Mouse (Mus musculus): ENCODE results near the gene Glce. TPM values are rescaled to one million over a fixed set of nuclear protein-coding genes. Genes with fewer than 3 reads are reported as not detected.

The Glce gene
- polyA plus RNA-seq, 1 experiment from 2014 or later = 26.8 TPM

GRCm38 (mm10) chr9:62152506-62152905, 30.1 kb upstream of the Glce start:
- H3K4me3 ChIP-seq = no peak overlapping the region
- H3K27ac ChIP-seq (replicated peaks) = no peak overlapping the region
- no peak for DNase-seq (ENCODE audit: low spot score)
- H3K4me1 ChIP-seq = peaks cover 36% of the 10 kb centered on the region
- WGBS = 87% methylated on average over 2 of the region's 2 CpGs
- 0 out of 2 replicates have a peak, but pooled peaks cover 4% of the 10 kb centered on the region for H3K27me3 ChIP-seq (replicated peaks; ENCODE audit: low read depth, poor library complexity, severe bottlenecking)
- H3K9me3 ChIP-seq = no peaks in the 10 kb centered on the region
- no peaks in the 10 kb centered on the region for H3K36me3 ChIP-seq (replicated peaks)

- H3K27me3 ChIP-seq (replicated peaks; ENCODE audit: low read depth, poor library complexity, severe bottlenecking) = no peaks in the 10 kb centered on the region; the same call in 1 of the 2 replicates
Measured at GRCm38 (mm10) chr9:62145198-62145597, 22.7 kb upstream of the Glce start.

GRCm38 (mm10) chr9:62143428-62143827, 21.0 kb upstream of the Glce start:
- peaks cover 14% of the 10 kb centered on the region; the same call in 1 of the 2 replicates for H3K4me1 ChIP-seq
- H3K27me3 ChIP-seq (replicated peaks; ENCODE audit: low read depth, poor library complexity, severe bottlenecking) = no peaks in the 10 kb centered on the region; the same call in 1 of the 2 replicates
- WGBS = 65% methylated on average over 7 of the region's 7 CpGs
- no peaks in the 10 kb centered on the region for H3K36me3 ChIP-seq (replicated peaks)
- H3K4me3 ChIP-seq = no peak overlapping the region
- no peak for DNase-seq (ENCODE audit: low spot score)
- H3K27ac ChIP-seq (replicated peaks) = no peak overlapping the region
- no peaks in the 10 kb centered on the region for H3K9me3 ChIP-seq

More at GRCm38 (mm10) chr9:62145198-62145597, 22.7 kb upstream of the Glce start:
- Histone ChIP-seq H3K36me3 (replicated peaks) (no peaks in the 10 kb centered on the region), H3K27ac (replicated peaks) (no peak overlapping the region), H3K9me3 (no peaks in the 10 kb centered on the region), H3K4me3 (no peak overlapping the region), H3K4me1 (peaks cover 14% of the 10 kb centered on the region; the same call in 1 of the 2 replicates)
- DNase-seq (ENCODE audit: low spot score) = no peak
- WGBS = 79% methylated on average over 2 of the region's 2 CpGs

- no peaks in the 10 kb centered on the region for H3K36me3 ChIP-seq (replicated peaks)
- H3K27ac ChIP-seq (replicated peaks) = no peak overlapping the region
- no peak for DNase-seq (ENCODE audit: low spot score)
- 85% methylated on average over 7 of the region's 7 CpGs for WGBS
- H3K4me3 ChIP-seq = no peak overlapping the region
- 0 out of 2 replicates have a peak, but pooled peaks cover 3% of the 10 kb centered on the region for H3K27me3 ChIP-seq (replicated peaks; ENCODE audit: low read depth, poor library complexity, severe bottlenecking)
- H3K9me3 ChIP-seq = no peaks in the 10 kb centered on the region
- peaks cover 21% of the 10 kb centered on the region for H3K4me1 ChIP-seq
Measured at GRCm38 (mm10) chr9:62139027-62139426, 16.6 kb upstream of the Glce start.

GRCm38 (mm10) chr9:62137259-62137658, 14.8 kb upstream of the Glce start:
- WGBS = 41% methylated on average over 8 of the region's 8 CpGs
- DNase-seq (ENCODE audit: low spot score) = no peak
- no peaks in the 10 kb centered on the region for H3K9me3 ChIP-seq
- no peak overlapping the region for H3K4me3 ChIP-seq
- H3K36me3 ChIP-seq (replicated peaks) = no peaks in the 10 kb centered on the region
- peak overlapping the region; percentile 19; the same call in 1 of the 2 replicates for H3K27ac ChIP-seq (replicated peaks)
- H3K27me3 ChIP-seq (replicated peaks; ENCODE audit: low read depth, poor library complexity, severe bottlenecking) = 0 out of 2 replicates have a peak, but pooled peaks cover 3% of the 10 kb centered on the region
- H3K4me1 ChIP-seq = peaks cover 9% of the 10 kb centered on the region

- no peak overlapping the region for H3K4me3 ChIP-seq
- no peak overlapping the region for H3K27ac ChIP-seq (replicated peaks)
- 0 out of 2 replicates have a peak, but pooled peaks cover under 1% of the 10 kb centered on the region for H3K27me3 ChIP-seq (replicated peaks; ENCODE audit: low read depth, poor library complexity, severe bottlenecking)
- no peaks in the 10 kb centered on the region for H3K36me3 ChIP-seq (replicated peaks)
- H3K9me3 ChIP-seq = no peaks in the 10 kb centered on the region
- DNase-seq (ENCODE audit: low spot score) = no peak
- WGBS = 64% methylated on average over 4 of the region's 4 CpGs
- peaks cover 10% of the 10 kb centered on the region for H3K4me1 ChIP-seq
Measured at GRCm38 (mm10) chr9:62132005-62132782, 9.7 kb upstream of the Glce start.

GRCm38 (mm10) chr9:62130746-62131145, 8.3 kb upstream of the Glce start:
- H3K36me3 ChIP-seq (replicated peaks) = no peaks in the 10 kb centered on the region
- no peak overlapping the region for H3K27ac ChIP-seq (replicated peaks)
- no peak for DNase-seq (ENCODE audit: low spot score)
- H3K4me3 ChIP-seq = no peak overlapping the region
- WGBS = 85% methylated on average over 5 of the region's 5 CpGs
- peaks cover 9% of the 10 kb centered on the region for H3K4me1 ChIP-seq
- no peaks in the 10 kb centered on the region for H3K27me3 ChIP-seq (replicated peaks; ENCODE audit: low read depth, poor library complexity, severe bottlenecking)
- no peaks in the 10 kb centered on the region for H3K9me3 ChIP-seq

GRCm38 (mm10) chr9:62128056-62128455, 5.6 kb upstream of the Glce start:
- Histone ChIP-seq H3K9me3 (no peaks in the 10 kb centered on the region), H3K27ac (replicated peaks) (no peak overlapping the region)
- 80% methylated on average over 2 of the region's 2 CpGs for whole genome bisulfite sequencing

GRCm38 (mm10) chr9:62125986-62126575, 3.6 kb upstream of the Glce start:
- 0 out of 2 replicates have a peak, but pooled peaks cover 3% of the 10 kb centered on the region for H3K27me3 ChIP-seq (replicated peaks; ENCODE audit: low read depth, poor library complexity, severe bottlenecking)
- no peak overlapping the region for H3K27ac ChIP-seq (replicated peaks)
- WGBS = 78% methylated on average over 5 of the region's 5 CpGs
- no peak overlapping the region for H3K4me3 ChIP-seq
- no peaks in the 10 kb centered on the region for H3K9me3 ChIP-seq
- peaks cover 17% of the 10 kb centered on the region for H3K4me1 ChIP-seq
- no peaks in the 10 kb centered on the region for H3K36me3 ChIP-seq (replicated peaks)
- DNase-seq (ENCODE audit: low spot score) = no peak

More at GRCm38 (mm10) chr9:62128056-62128455, 5.6 kb upstream of the Glce start:
- Histone ChIP-seq H3K27me3 (replicated peaks; ENCODE audit: low read depth, poor library complexity, severe bottlenecking) (0 out of 2 replicates have a peak, but pooled peaks cover 3% of the 10 kb centered on the region), H3K4me1 (peaks cover 17% of the 10 kb centered on the region), H3K36me3 (replicated peaks) (no peaks in the 10 kb centered on the region), H3K4me3 (no peak overlapping the region)
- DNase-seq (ENCODE audit: low spot score) = no peak

GRCm38 (mm10) chr9:62124266-62124665, 1.8 kb upstream of the Glce start:
- Histone ChIP-seq H3K27me3 (replicated peaks; ENCODE audit: low read depth, poor library complexity, severe bottlenecking) (0 out of 2 replicates have a peak, but pooled peaks cover 3% of the 10 kb centered on the region), H3K36me3 (replicated peaks) (no peaks in the 10 kb centered on the region), H3K4me3 (no peak overlapping the region), H3K9me3 (no peaks in the 10 kb centered on the region), H3K27ac (replicated peaks) (no peak overlapping the region), H3K4me1 (peaks cover 17% of the 10 kb centered on the region)
- no peak for DNase-seq (ENCODE audit: low spot score)
- WGBS = 76% methylated on average over 1 of the region's 1 CpGs

GRCm38 (mm10) chr9:62123496-62123895, 1.0 kb upstream of the Glce start:
- Histone ChIP-seq H3K4me3 (peak overlapping the region; percentile 80), H3K9me3 (no peaks in the 10 kb centered on the region), H3K4me1 (peaks cover 22% of the 10 kb centered on the region), H3K27me3 (replicated peaks; ENCODE audit: low read depth, poor library complexity, severe bottlenecking) (0 out of 2 replicates have a peak, but pooled peaks cover 3% of the 10 kb centered on the region), H3K36me3 (replicated peaks) (no peaks in the 10 kb centered on the region), H3K27ac (replicated peaks) (peak overlapping the region; percentile 74; the same call in 1 of the 2 replicates)
- 59% methylated on average over 3 of the region's 3 CpGs for WGBS
- DNase-seq (ENCODE audit: low spot score) = no peak

- WGBS = under 1% methylated on average over 59 of the region's 59 CpGs
- Histone ChIP-seq H3K27ac (replicated peaks) (peak overlapping the region; percentile 93), H3K27me3 (replicated peaks; ENCODE audit: low read depth, poor library complexity, severe bottlenecking) (0 out of 2 replicates have a peak, but pooled peaks cover 3% of the 10 kb centered on the region), H3K4me3 (peak overlapping the region; percentile 80), H3K9me3 (no peaks in the 10 kb centered on the region), H3K36me3 (replicated peaks) (no peaks in the 10 kb centered on the region), H3K4me1 (peaks cover 22% of the 10 kb centered on the region)
- no peak for DNase-seq (ENCODE audit: low spot score)
Measured at GRCm38 (mm10) chr9:62121551-62122447, 656 bp downstream of the Glce start.

Measured in embryonic facial prominence, embryonic 10.5 days (tissue).